Mouse (Mus musculus) heart, embryonic 12.5 days (tissue): ENCODE measurements around the gene Rab31. TPM values are rescaled to one million over a fixed set of nuclear protein-coding genes. Genes with fewer than 3 reads are reported as not detected.

Experiments
- ATAC-seq: fragments of 200-750 bp; cut with Nextera tagmentation; 2 replicates; pipeline ENCODE4 v1.8.0; 2017; ENCODE audit warnings: moderate TSS enrichment, moderate library complexity; ENCODE audit not compliant: insufficient number of reproducible peaks, low FRiP score
- H3K27ac ChIP-seq: fragments of 300-500 bp; sonication (generic); 2 replicates; pipeline ENCODE4 v1.5.1; 2016; ENCODE audit warnings: mild to moderate bottlenecking, moderate library complexity; ENCODE audit not compliant: poor library complexity, severe bottlenecking
- H3K27me3 ChIP-seq: fragments of 300-500 bp; sonication (generic); replicated peaks from 2 replicates; pipeline ENCODE4 v1.6.1; 2016; ENCODE audit warnings: mild to moderate bottlenecking, moderate library complexity
- H3K36me3 ChIP-seq: fragments of 300-500 bp; sonication (generic); 2 replicates; pipeline ENCODE4 v1.6.1; 2016; ENCODE audit warnings: mild to moderate bottlenecking, moderate library complexity
- H3K4me1 ChIP-seq: fragments of 300-500 bp; sonication (generic); replicated peaks from 2 replicates; pipeline ENCODE4 v1.6.1; 2016; ENCODE audit warnings: mild to moderate bottlenecking
- H3K4me2 ChIP-seq: fragments of 300-500 bp; sonication (generic); 2 replicates; pipeline ENCODE4 v1.6.1; 2016; ENCODE audit warnings: mild to moderate bottlenecking, moderate library complexity
- H3K4me3 ChIP-seq: fragments of 300-500 bp; sonication (generic); 2 replicates; pipeline ENCODE4 v1.5.1; 2016; ENCODE audit warnings: mild to moderate bottlenecking
- H3K9ac ChIP-seq: fragments of 300-500 bp; sonication (generic); 2 replicates; pipeline ENCODE4 v1.6.1; 2016; ENCODE audit warnings: mild to moderate bottlenecking, moderate library complexity
- H3K9me3 ChIP-seq: fragments of 300-500 bp; sonication (generic); replicated peaks from 2 replicates; pipeline ENCODE4 v1.6.1; 2016; ENCODE audit warnings: mild to moderate bottlenecking, moderate library complexity
- WGBS: fragments of 180-500 bp; shearing (Covaris S2); methylation state at CpG from one replicate; pipeline ENCODE4 v1.1.7; 2016; 5-methylcytosine and 5-hydroxymethylcytosine counted together
- polyA plus RNA-seq: library from polyadenylated mRNA; unstranded; fragments of >200 nt; fragmentation: Nextera tagmentation; extraction: Ambion mirVana; gene quantifications from 2 replicates; pipeline ENCODE4 v1.2.1, GENCODE M21; 2016

Gene Rab31
- polyA plus RNA-seq, 1 experiment from 2014 or later, result 31.2 TPM

- Histone ChIP-seq H3K9me3 (no peaks in the 10 kb centered on the region), H3K4me2 (no peak overlapping the region), H3K9ac (no peak overlapping the region), H3K27me3 (no peaks in the 10 kb centered on the region), H3K4me3 (no peak overlapping the region), H3K36me3 (no peaks in the 10 kb centered on the region), H3K4me1 (0 out of 2 replicates have a peak, but pooled peaks cover 3% of the 10 kb centered on the region), H3K27ac (no peak overlapping the region)
- 88% methylated on average over 9 of the region's 9 CpGs for WGBS
- ATAC-seq, result no peak
Measured at GRCm38 (mm10) chr17:65657958-65658357, 114.6 kb downstream of the Rab31 start.

GRCm38 (mm10) chr17:65656731-65657130 is 115.8 kb downstream of the Rab31 start:
- Histone ChIP-seq H3K9me3 (no peaks in the 10 kb centered on the region), H3K9ac (no peak overlapping the region), H3K36me3 (peaks cover 4% of the 10 kb centered on the region; the same call in 1 of the 2 replicates), H3K27me3 (no peaks in the 10 kb centered on the region), H3K4me3 (no peak overlapping the region), H3K27ac (no peak overlapping the region), H3K4me2 (no peak overlapping the region), H3K4me1 (0 out of 2 replicates have a peak, but pooled peaks cover 3% of the 10 kb centered on the region)
- 74% methylated on average over 6 of the region's 6 CpGs for WGBS
- no peak for ATAC-seq

GRCm38 (mm10) chr17:65656076-65656475 is 116.5 kb downstream of the Rab31 start:
- 74% methylated on average over 8 of the region's 8 CpGs for WGBS
- Histone ChIP-seq H3K9ac (no peak overlapping the region), H3K36me3 (peaks cover 4% of the 10 kb centered on the region; the same call in 1 of the 2 replicates), H3K4me2 (no peak overlapping the region), H3K4me3 (no peak overlapping the region), H3K27ac (no peak overlapping the region), H3K9me3 (no peaks in the 10 kb centered on the region), H3K4me1 (0 out of 2 replicates have a peak, but pooled peaks cover 3% of the 10 kb centered on the region), H3K27me3 (no peaks in the 10 kb centered on the region)
- ATAC-seq, result no peak

- Histone ChIP-seq H3K27ac (no peak overlapping the region), H3K36me3 (peaks cover 4% of the 10 kb centered on the region; the same call in 1 of the 2 replicates), H3K9ac (no peak overlapping the region), H3K4me3 (no peak overlapping the region), H3K27me3 (no peaks in the 10 kb centered on the region), H3K4me1 (0 out of 2 replicates have a peak, but pooled peaks cover 3% of the 10 kb centered on the region), H3K4me2 (no peak overlapping the region), H3K9me3 (no peaks in the 10 kb centered on the region)
- no peak for ATAC-seq
- 42% methylated on average over 4 of the region's 4 CpGs for WGBS
Measured at GRCm38 (mm10) chr17:65655608-65656007, 116.9 kb downstream of the Rab31 start.

- Histone ChIP-seq H3K9ac (no peak overlapping the region), H3K27me3 (no peaks in the 10 kb centered on the region)
- WGBS, result 87% methylated on average over 6 of the region's 6 CpGs
Measured at GRCm38 (mm10) chr17:65650598-65650997, 122.0 kb downstream of the Rab31 start.

GRCm38 (mm10) chr17:65649175-65649493 is 123.4 kb downstream of the Rab31 start:
- no peak overlapping the region for H3K9ac ChIP-seq
- no peak for ATAC-seq

More at GRCm38 (mm10) chr17:65650598-65650997, 122.0 kb downstream of the Rab31 start:
- Histone ChIP-seq H3K27ac (no peak overlapping the region), H3K4me2 (no peak overlapping the region), H3K4me3 (no peak overlapping the region), H3K9me3 (no peaks in the 10 kb centered on the region), H3K4me1 (peaks cover 13% of the 10 kb centered on the region), H3K36me3 (peaks cover 4% of the 10 kb centered on the region; the same call in 1 of the 2 replicates)
- no peak for ATAC-seq

GRCm38 (mm10) chr17:65648371-65649174 is 124.0 kb downstream of the Rab31 start:
- Histone ChIP-seq H3K9ac (no peak overlapping the region), H3K36me3 (peaks cover 4% of the 10 kb centered on the region; the same call in 1 of the 2 replicates), H3K4me3 (no peak overlapping the region), H3K9me3 (no peaks in the 10 kb centered on the region), H3K4me2 (no peak overlapping the region), H3K27me3 (no peaks in the 10 kb centered on the region), H3K4me1 (peaks cover 10% of the 10 kb centered on the region), H3K27ac (no peak overlapping the region)
- WGBS, result 72% methylated on average over 9 of the region's 9 CpGs
- 0 out of 2 replicates have a peak, but pooled peaks have one; percentile 38 for ATAC-seq

More at GRCm38 (mm10) chr17:65649175-65649493, 123.4 kb downstream of the Rab31 start:
- no peak overlapping the region for H3K4me2 ChIP-seq
- H3K27me3 ChIP-seq, result no peaks in the 10 kb centered on the region
- peaks cover 4% of the 10 kb centered on the region; the same call in 1 of the 2 replicates for H3K36me3 ChIP-seq
- H3K4me3 ChIP-seq, result no peak overlapping the region
- H3K27ac ChIP-seq, result no peak overlapping the region
- H3K9me3 ChIP-seq, result no peaks in the 10 kb centered on the region
- peaks cover 10% of the 10 kb centered on the region for H3K4me1 ChIP-seq
- WGBS, result 85% methylated on average over 2 of the region's 2 CpGs

- no peak for ATAC-seq
- H3K27me3 ChIP-seq, result no peaks in the 10 kb centered on the region
- H3K9ac ChIP-seq, result no peak overlapping the region
- 62% methylated on average over 5 of the region's 5 CpGs for WGBS
- no peak overlapping the region for H3K4me3 ChIP-seq
- H3K9me3 ChIP-seq, result no peaks in the 10 kb centered on the region
- no peak overlapping the region for H3K27ac ChIP-seq
- H3K4me1 ChIP-seq, result peaks cover 15% of the 10 kb centered on the region
- H3K4me2 ChIP-seq, result no peak overlapping the region
- peaks cover 4% of the 10 kb centered on the region; the same call in 1 of the 2 replicates for H3K36me3 ChIP-seq
Measured at GRCm38 (mm10) chr17:65647961-65648360, 124.6 kb downstream of the Rab31 start.

GRCm38 (mm10) chr17:65647226-65647625 is 125.3 kb downstream of the Rab31 start:
- ATAC-seq, result no peak
- Histone ChIP-seq H3K36me3 (no peaks in the 10 kb centered on the region), H3K27ac (no peak overlapping the region), H3K27me3 (no peaks in the 10 kb centered on the region), H3K4me1 (peaks cover 21% of the 10 kb centered on the region), H3K4me3 (no peak overlapping the region), H3K9me3 (no peaks in the 10 kb centered on the region), H3K4me2 (no peak overlapping the region), H3K9ac (no peak overlapping the region)
- WGBS, result 64% methylated on average over 6 of the region's 6 CpGs

- no peak overlapping the region for H3K4me2 ChIP-seq
- no peak for ATAC-seq
- H3K9me3 ChIP-seq, result no peaks in the 10 kb centered on the region
- no peak overlapping the region for H3K27ac ChIP-seq
- H3K4me1 ChIP-seq, result peaks cover 15% of the 10 kb centered on the region
- H3K4me3 ChIP-seq, result no peak overlapping the region
- H3K27me3 ChIP-seq, result no peaks in the 10 kb centered on the region
- no peak overlapping the region for H3K9ac ChIP-seq
- 80% methylated on average over 5 of the region's 5 CpGs for WGBS
- H3K36me3 ChIP-seq, result no peaks in the 10 kb centered on the region
Measured at GRCm38 (mm10) chr17:65643579-65643978, 129.0 kb downstream of the Rab31 start.

GRCm38 (mm10) chr17:65643051-65643521 is 129.5 kb downstream of the Rab31 start:
- Histone ChIP-seq H3K4me2 (no peak overlapping the region), H3K27me3 (no peaks in the 10 kb centered on the region), H3K4me1 (peaks cover 11% of the 10 kb centered on the region), H3K9me3 (no peaks in the 10 kb centered on the region), H3K27ac (no peak overlapping the region), H3K4me3 (no peak overlapping the region), H3K36me3 (no peaks in the 10 kb centered on the region), H3K9ac (no peak overlapping the region)
- no peak for ATAC-seq
- WGBS, result 50% methylated on average over 10 of the region's 10 CpGs
